Mouse (Mus musculus) liver, postnatal 0 days (tissue): ENCODE measurements around the gene Grm7.

ENCODE experiments used
- CTCF ChIP-seq: sonication (generic); IDR thresholded peaks from 2 replicates; pipeline ENCODE4 v1.5.1; 2016; ENCODE audit warnings: antibody characterized with exemption, low read depth
- EP300 ChIP-seq: IDR thresholded peaks from 2 replicates; pipeline ENCODE4 v1.6.1; 2016; ENCODE audit warnings: antibody characterized with exemption, low read depth, mild to moderate bottlenecking

DNA sequence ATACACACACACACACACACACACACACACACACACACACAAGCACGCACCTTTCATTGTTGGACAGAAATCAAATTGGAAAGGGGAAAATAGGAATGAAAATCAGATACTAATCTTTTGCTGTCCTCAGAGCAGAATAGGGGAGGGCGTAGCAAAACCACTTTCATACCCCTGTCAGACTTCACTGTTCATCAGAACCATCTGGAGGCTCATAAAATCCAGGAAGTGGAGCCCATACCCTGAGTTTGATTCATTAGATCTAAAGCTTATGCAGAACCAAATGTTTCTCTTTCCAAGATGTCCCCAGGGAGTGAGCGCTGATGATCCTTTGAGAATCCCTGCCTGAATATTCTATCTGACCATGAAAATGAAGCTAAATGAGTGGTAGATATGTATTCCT is 611.6 kb downstream of the Grm7 start:
- no peak for TF ChIP-seq CTCF
- no peak for TF ChIP-seq EP300
